Mouse (Mus musculus) cerebellum, adult 2 months (tissue): ENCODE measurements around the gene Bclaf3.

Experiments
- CTCF ChIP-seq: fragments of 200-500 bp; IDR thresholded peaks from 2 replicates; pipeline ENCODE4 v1.5.1; 2011; ENCODE audit warnings: low read depth, mild to moderate bottlenecking, control low read depth, low read length, moderate library complexity, borderline replicate concordance; ENCODE audit not compliant: insufficient read depth
- POLR2A ChIP-seq: fragments of 200-500 bp; IDR thresholded peaks from 2 replicates; pipeline ENCODE4 v1.6.1; 2011; ENCODE audit warnings: low read length, control low read depth, borderline replicate concordance; ENCODE audit not compliant: insufficient read depth

- TF ChIP-seq POLR2A (no peak), CTCF (no peak)
These were observed 113.5 kb downstream of the Bclaf3 start for GRCm38 (mm10) chrX:159639991-159640390.
